Mouse (Mus musculus) hindbrain, embryonic 14.5 days (tissue): ENCODE data around the gene BC016579. TPM values are rescaled to one million over a fixed set of nuclear protein-coding genes. Genes with fewer than 3 reads are reported as not detected.

Source experiments
- ATAC-seq: fragments of 200-750 bp; cut with Nextera tagmentation; 2 replicates; pipeline ENCODE4 v1.8.0; 2017; ENCODE audit warnings: moderate number of reproducible peaks, mild to moderate bottlenecking, moderate TSS enrichment, moderate library complexity; ENCODE audit not compliant: low FRiP score
- DNase-seq: peaks from one replicate; pipeline ENCODE4 v3.0.0-alpha.2; 2015; ENCODE audit warnings: low spot score
- H3K27ac ChIP-seq: fragments of 300-500 bp; sonication (generic); 2 replicates; pipeline ENCODE4 v1.5.1; 2014; ENCODE audit warnings: mild to moderate bottlenecking, moderate library complexity
- H3K27me3 ChIP-seq: fragments of 300-500 bp; sonication (generic); 2 replicates; pipeline ENCODE4 v1.6.1; 2014; ENCODE audit warnings: mild to moderate bottlenecking, low read length, mixed read lengths; ENCODE audit not compliant: control insufficient read depth, insufficient read depth
- H3K36me3 ChIP-seq: fragments of 300-500 bp; sonication (generic); replicated peaks from 2 replicates; pipeline ENCODE4 v1.6.1; 2014; ENCODE audit not compliant: control insufficient read depth, insufficient read depth
- H3K4me1 ChIP-seq: fragments of 300-500 bp; sonication (generic); replicated peaks from 2 replicates; pipeline ENCODE4 v1.6.1; 2014; ENCODE audit warnings: antibody characterized with exemption, low read length, mixed read lengths; ENCODE audit not compliant: control insufficient read depth, insufficient read depth
- H3K4me2 ChIP-seq: fragments of 300-500 bp; sonication (generic); replicated peaks from 2 replicates; pipeline ENCODE4 v1.6.1; 2014; ENCODE audit warnings: mild to moderate bottlenecking, moderate library complexity
- H3K4me3 ChIP-seq: fragments of 300-500 bp; sonication (generic); replicated peaks from 2 replicates; pipeline ENCODE4 v1.5.1; 2014; ENCODE audit warnings: mild to moderate bottlenecking, low read length
- H3K9ac ChIP-seq: fragments of 300-500 bp; sonication (generic); 2 replicates; pipeline ENCODE4 v1.6.1; 2014
- H3K9me3 ChIP-seq: fragments of 300-500 bp; sonication (generic); 2 replicates; pipeline ENCODE4 v1.6.1; 2016; ENCODE audit warnings: low read length; ENCODE audit not compliant: control insufficient read depth
- WGBS: fragments of 180-500 bp; shearing (Covaris S2); extraction: QIAGEN DNeasy Blood & Tissue Kit; methylation state at CpG from one replicate; pipeline ENCODE4 v1.1.7; 2014; 5-methylcytosine and 5-hydroxymethylcytosine counted together
- polyA plus RNA-seq: library from polyadenylated mRNA; unstranded; fragments of >200 nt; fragmentation: Nextera tagmentation; extraction: Ambion mirVana; gene quantifications from 2 replicates; pipeline ENCODE4 v1.2.1, GENCODE M21; 2014

The BC016579 gene
- polyA plus RNA-seq, 1 experiment from 2014 or later, result not detected

- no peaks in the 10 kb centered on the region for H3K36me3 ChIP-seq
- no peaks in the 10 kb centered on the region for H3K9me3 ChIP-seq
- DNase-seq (no peak), ATAC-seq (no peak)
- H3K27me3 ChIP-seq, result no peaks in the 10 kb centered on the region
- no peaks in the 10 kb centered on the region for H3K4me1 ChIP-seq
- no peak overlapping the region for H3K4me3 ChIP-seq
- no peak overlapping the region for H3K27ac ChIP-seq
- H3K9ac ChIP-seq, result no peak overlapping the region
- WGBS, result 83% methylated on average over 3 of the region's 3 CpGs
- no peak overlapping the region for H3K4me2 ChIP-seq
Observed at GRCm38 (mm10) chr16:45609300-45609699, 44.6 kb downstream of the BC016579 start.

- H3K4me3 ChIP-seq, result no peak overlapping the region
- no peak overlapping the region for H3K27ac ChIP-seq
- H3K9me3 ChIP-seq, result no peaks in the 10 kb centered on the region
- ATAC-seq (no peak), DNase-seq (peak; percentile 62)
- no peaks in the 10 kb centered on the region for H3K36me3 ChIP-seq
- H3K4me1 ChIP-seq, result no peaks in the 10 kb centered on the region
- no peak overlapping the region for H3K4me2 ChIP-seq
- no peak overlapping the region for H3K9ac ChIP-seq
- 58% methylated on average over 4 of the region's 4 CpGs for WGBS
- no peaks in the 10 kb centered on the region for H3K27me3 ChIP-seq
Observed at GRCm38 (mm10) chr16:45608481-45608954, 45.4 kb downstream of the BC016579 start.

- no peak overlapping the region for H3K4me2 ChIP-seq
- H3K9me3 ChIP-seq, result no peaks in the 10 kb centered on the region
- no peak overlapping the region for H3K4me3 ChIP-seq
- H3K4me1 ChIP-seq, result no peaks in the 10 kb centered on the region
- no peak overlapping the region for H3K27ac ChIP-seq
- no peak overlapping the region for H3K9ac ChIP-seq
- no peaks in the 10 kb centered on the region for H3K36me3 ChIP-seq
- DNase-seq, result no peak
- ATAC-seq, result no peak
- no peaks in the 10 kb centered on the region for H3K27me3 ChIP-seq
Observed at GRCm38 (mm10) chr16:45595494-45595893, 58.4 kb downstream of the BC016579 start.

GRCm38 (mm10) chr16:45593656-45594055, 60.2 kb downstream of the BC016579 start:
- no peak for ATAC-seq
- Histone ChIP-seq H3K4me3 (no peak overlapping the region), H3K36me3 (no peaks in the 10 kb centered on the region), H3K9me3 (no peaks in the 10 kb centered on the region), H3K9ac (no peak overlapping the region), H3K4me2 (no peak overlapping the region), H3K27me3 (no peaks in the 10 kb centered on the region), H3K27ac (no peak overlapping the region), H3K4me1 (no peaks in the 10 kb centered on the region)
- no peak for DNase-seq
- WGBS, result 43% methylated on average over 1 of the region's 1 CpGs

- no peak for ATAC-seq
- H3K36me3 ChIP-seq, result no peaks in the 10 kb centered on the region
- H3K9me3 ChIP-seq, result no peaks in the 10 kb centered on the region
- H3K4me3 ChIP-seq, result no peak overlapping the region
- DNase-seq, result no peak
- H3K4me1 ChIP-seq, result no peaks in the 10 kb centered on the region
- H3K27ac ChIP-seq, result no peak overlapping the region
- 31% methylated on average over 2 of the region's 2 CpGs for WGBS
- no peak overlapping the region for H3K9ac ChIP-seq
- H3K4me2 ChIP-seq, result no peak overlapping the region
- no peaks in the 10 kb centered on the region for H3K27me3 ChIP-seq
Observed at GRCm38 (mm10) chr16:45582512-45582911, 71.4 kb downstream of the BC016579 start.

- H3K9me3 ChIP-seq, result no peaks in the 10 kb centered on the region
- no peak for ATAC-seq
- whole genome bisulfite sequencing, result 66% methylated on average over 12 of the region's 12 CpGs
Observed at GRCm38 (mm10) chr16:45579883-45580282, 74.0 kb downstream of the BC016579 start.

More at GRCm38 (mm10) chr16:45579883-45580282, 74.0 kb downstream of the BC016579 start:
- H3K4me3 ChIP-seq, result no peak overlapping the region
- no peak overlapping the region for H3K27ac ChIP-seq
- no peak for DNase-seq
- H3K9ac ChIP-seq, result no peak overlapping the region
- H3K36me3 ChIP-seq, result no peaks in the 10 kb centered on the region
- no peaks in the 10 kb centered on the region for H3K27me3 ChIP-seq
- H3K4me1 ChIP-seq, result no peaks in the 10 kb centered on the region
- no peak overlapping the region for H3K4me2 ChIP-seq

Other genes starting within 250 kb of the BC016579 start
- gene Cd200, start 245.0 kb downstream of the BC016579 start, polyA plus RNA-seq, result 356 and 413 TPM in 2 replicates
- not detected in 2 replicates for gene Gm609, start 161.1 kb downstream of the BC016579 start, polyA plus RNA-seq
- gene Gm17783, start 122.0 kb downstream of the BC016579 start, polyA plus RNA-seq, result not detected in 2 replicates
- gene Slc9c1, start 118.8 kb downstream of the BC016579 start, polyA plus RNA-seq, result not detected in 2 replicates
- gene Gcsam, start 43.7 kb downstream of the BC016579 start, polyA plus RNA-seq, result 0.08 TPM in 1 of 2 replicates, not detected in the other
- gene Tmprss7, start 39.6 kb upstream of the BC016579 start, polyA plus RNA-seq, result 0.53 and 0.59 TPM in 2 replicates
- 457 and 485 TPM in 2 replicates for gene Tagln3, start 70.5 kb upstream of the BC016579 start, polyA plus RNA-seq
- 34.5 and 34.7 TPM in 2 replicates for gene Abhd10, start 88.9 kb upstream of the BC016579 start, polyA plus RNA-seq